Mouse (Mus musculus) heart, postnatal 4 days (tissue): Measurements from ENCODE around the gene Syce3. TPM values are rescaled to one million over a fixed set of nuclear protein-coding genes. Genes with fewer than 3 reads are reported as not detected.

Source experiments
- DNase-seq: peaks from one replicate; pipeline ENCODE4 v3.0.0; 2021
- total RNA-seq, 2 experiments: library from RNA; stranded (reverse); gene quantifications; 2 replicates each; pipeline ENCODE4 v1.2.3; 2021

Syce3 gene
- total RNA-seq, 2 experiments from 2014 or later, result not detected

- DNase-seq, result no peak
Observed at GRCm38 (mm10) chr15:89372536-89372935, 37.8 kb downstream of the Syce3 start.

GRCm38 (mm10) chr15:89372068-89372467, 38.2 kb downstream of the Syce3 start:
- DNase-seq, result no peak

DNA sequence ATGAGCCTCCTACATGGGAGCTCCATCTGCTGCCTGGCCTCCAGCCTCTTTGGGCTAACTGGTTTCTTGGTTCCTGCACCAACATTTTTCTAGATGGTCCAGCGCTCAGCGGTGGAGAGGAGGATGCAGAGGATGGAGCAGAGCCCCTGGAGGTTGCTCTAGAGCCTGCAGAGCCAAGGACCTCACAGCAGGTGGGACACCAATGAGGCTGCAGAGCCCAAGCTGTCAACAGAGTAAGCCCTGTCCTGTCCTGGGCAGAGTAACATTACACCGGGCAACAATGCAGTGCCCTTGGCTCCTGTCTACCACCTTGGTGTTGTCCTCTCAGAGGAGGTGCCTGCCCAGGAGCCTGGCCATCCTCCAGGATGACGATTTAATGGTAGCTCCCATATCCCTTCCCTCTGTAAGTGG, 45.2 kb downstream of the Syce3 start:
- DNase-seq, result no peak

- DNase-seq, result no peak
Observed at GRCm38 (mm10) chr15:89363051-89363450, 47.3 kb downstream of the Syce3 start.

- DNase-seq, result no peak
Observed at GRCm38 (mm10) chr15:89358784-89359183, 51.5 kb downstream of the Syce3 start.

- peak; percentile 82 for DNase-seq
Observed at GRCm38 (mm10) chr15:89356372-89356771, 53.9 kb downstream of the Syce3 start.

GRCm38 (mm10) chr15:89355241-89356187, 54.8 kb downstream of the Syce3 start, which contains the start of the genes Lmf2 and Ncaph2:
Gene Lmf2 (minus strand): TSS chr15:89355659.
Gene Ncaph2 (plus strand): TSS chr15:89355719.
- DNase-seq, result peak; percentile 97

DNA sequence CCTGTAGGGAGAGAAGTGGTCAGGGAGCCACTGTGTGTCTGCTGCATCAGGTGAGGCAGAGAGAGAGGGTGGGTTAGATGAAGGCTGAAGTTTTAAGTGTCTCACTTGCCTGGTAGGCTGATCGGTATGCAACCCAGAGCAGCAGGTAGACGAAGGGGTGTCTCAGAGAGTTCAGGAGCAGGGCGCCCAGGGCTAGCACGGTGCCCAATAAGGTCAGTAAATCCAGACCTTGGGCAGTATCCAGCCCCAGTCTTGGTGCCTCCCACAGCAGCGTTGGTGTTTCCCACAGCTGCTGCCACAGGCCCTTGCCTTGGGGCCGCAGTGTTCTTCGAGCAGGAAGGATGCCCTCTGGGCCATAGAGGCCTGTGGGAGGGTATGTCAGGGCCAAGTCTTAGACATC, 55.8 kb downstream of the Syce3 start:
- DNase-seq, result no peak

GRCm38 (mm10) chr15:89353837-89354236, 56.5 kb downstream of the Syce3 start:
- no peak for DNase-seq

DNA sequence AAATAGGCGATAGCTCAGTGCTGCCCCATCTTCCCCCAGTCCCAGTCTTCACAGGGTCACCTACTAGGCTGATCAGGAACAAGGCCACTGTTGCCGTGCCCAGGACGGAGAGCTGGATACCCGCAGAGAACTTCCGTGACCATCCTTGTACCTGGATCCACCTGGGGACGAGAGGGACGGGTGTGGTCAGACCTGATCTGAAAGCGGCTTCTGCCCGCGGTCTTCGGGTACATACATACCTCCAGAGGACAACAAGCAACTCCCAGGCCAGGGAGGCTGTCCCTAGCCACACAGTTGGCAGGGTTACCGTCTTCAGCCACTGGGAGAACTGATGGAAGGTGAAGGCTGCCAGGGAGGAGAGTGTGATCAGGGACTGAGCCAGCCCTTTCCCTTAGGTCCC, 57.5 kb downstream of the Syce3 start:
- no peak for DNase-seq

DNA sequence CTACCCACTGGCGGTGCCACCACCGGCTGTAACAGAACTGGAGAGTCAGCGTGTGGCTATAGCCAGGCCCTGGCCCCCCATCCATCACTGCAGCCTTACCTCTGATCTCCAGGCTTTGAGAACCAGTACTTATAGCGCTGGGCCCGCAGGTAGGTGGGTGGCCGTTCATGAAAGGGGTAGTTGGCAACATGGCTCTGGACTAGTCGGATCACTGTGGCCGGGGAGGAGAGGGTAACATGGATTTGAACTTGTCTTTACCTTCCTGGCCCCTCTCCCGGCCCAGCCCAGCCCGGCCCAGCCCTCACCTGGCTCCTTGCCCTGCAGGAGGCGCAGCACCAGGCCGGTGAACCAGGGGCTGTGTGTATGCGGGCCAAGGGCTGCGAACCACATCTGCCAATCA, 58.2 kb downstream of the Syce3 start:
- DNase-seq, result no peak

DNA sequence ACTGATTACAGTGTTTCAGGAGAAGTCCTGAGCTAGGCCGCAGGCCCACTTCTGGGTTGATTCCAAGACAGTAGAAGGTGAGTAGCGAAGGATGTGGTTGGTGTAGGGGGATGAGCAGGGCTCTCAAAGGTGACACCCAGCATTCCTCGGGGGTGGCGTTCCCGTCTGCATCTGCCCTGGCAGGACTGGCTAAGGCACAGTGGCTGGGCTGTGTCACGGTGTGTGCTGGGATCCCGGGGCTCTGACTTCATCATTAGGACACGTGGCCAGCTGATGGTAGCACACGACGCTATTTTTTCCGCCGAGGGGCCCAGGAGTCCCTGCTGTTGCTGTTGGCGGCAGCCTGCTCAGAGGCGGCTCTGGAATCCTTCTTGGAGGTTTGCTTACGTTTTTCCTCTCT, 59.0 kb downstream of the Syce3 start:
- no peak for DNase-seq

GRCm38 (mm10) chr15:89350447-89350846, 59.9 kb downstream of the Syce3 start:
- no peak for DNase-seq

DNA sequence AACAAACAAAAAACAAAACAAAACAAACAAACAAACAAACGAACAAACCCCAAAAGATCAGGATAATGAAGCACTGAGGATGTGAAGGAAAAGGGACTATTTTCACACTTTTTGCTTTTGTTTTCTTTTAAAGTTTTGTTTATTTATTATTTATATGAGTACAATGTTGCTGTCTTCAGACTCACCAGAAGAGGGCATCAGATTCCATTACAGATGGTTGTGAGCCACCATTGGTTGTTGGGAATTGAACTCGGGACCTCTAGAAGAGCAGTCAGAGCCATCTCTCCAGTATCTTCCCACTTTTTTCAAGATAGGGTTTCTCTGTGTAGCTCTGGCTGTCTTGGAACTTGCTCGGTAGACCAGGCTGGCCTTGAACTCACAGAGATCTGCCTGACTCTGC, 67.0 kb downstream of the Syce3 start:
- no peak for DNase-seq

GRCm38 (mm10) chr15:89341678-89342077, 68.6 kb downstream of the Syce3 start:
- no peak for DNase-seq

Other genes starting within 250 kb of the Syce3 start
- gene Plxnb2, start 229.7 kb downstream of the Syce3 start, total RNA-seq, result 100 to 1,000 TPM; 132 to 137 TPM
- gene Dennd6b, start 214.0 kb downstream of the Syce3 start, total RNA-seq, result 10 to 100 TPM in 1 of 2 experiments, 1 to 10 TPM in 1; 8.7 to 10.3 TPM
- 10 to 100 TPM; 51.4 to 54.7 TPM for gene Ppp6r2, start 198.9 kb downstream of the Syce3 start, total RNA-seq
- 10 to 100 TPM; 78.6 to 83.4 TPM for gene Sbf1, start 95.2 kb downstream of the Syce3 start, total RNA-seq
- not detected for gene Adm2, start 87.8 kb downstream of the Syce3 start, total RNA-seq
- not detected for gene Miox, start 76.1 kb downstream of the Syce3 start, total RNA-seq
- gene Lmf2, start 54.8 kb downstream of the Syce3 start, total RNA-seq, result 10 to 100 TPM; 54.0 to 55.5 TPM
- 10 to 100 TPM; 91.0 to 99.7 TPM for gene Ncaph2, start 54.8 kb downstream of the Syce3 start, total RNA-seq
- 10 to 100 TPM; 13.6 to 14.1 TPM for gene Sco2, start 36.7 kb downstream of the Syce3 start, total RNA-seq
- gene Tymp, start 33.5 kb downstream of the Syce3 start, total RNA-seq, result under 1 TPM; 0.31 to 0.72 TPM
- gene Odf3b, start 31.2 kb downstream of the Syce3 start, total RNA-seq, result under 1 TPM; 0.26 to 0.72 TPM
- not detected for gene Klhdc7b, start 25.6 kb downstream of the Syce3 start, total RNA-seq
- gene Cpt1b, start 15.4 kb upstream of the Syce3 start, total RNA-seq, result 100 to 1,000 TPM; 585 to 617 TPM
- gene C730034F03Rik, start 19.1 kb upstream of the Syce3 start, total RNA-seq, result 1 to 10 TPM; 1.1 to 1.8 TPM
- gene Gm44502, start 19.2 kb upstream of the Syce3 start, total RNA-seq, result 10 to 100 TPM in 1 of 2 experiments, 1 to 10 TPM in 1; 2.1 to 11.6 TPM
- gene Chkb, start 19.4 kb upstream of the Syce3 start, total RNA-seq, result 10 to 100 TPM; 68.2 to 94.0 TPM
- under 1 TPM; 0.10 to 0.34 TPM for gene Mapk8ip2, start 43.4 kb upstream of the Syce3 start, total RNA-seq
- 10 to 100 TPM; 12.0 to 14.6 TPM for gene Arsa, start 66.9 kb upstream of the Syce3 start, total RNA-seq
- gene Shank3, start 89.1 kb upstream of the Syce3 start, total RNA-seq, result 10 to 100 TPM; 70.0 to 73.7 TPM
- 1 to 10 TPM in 1 of 2 experiments, under 1 TPM in 1; 0.76 to 1.3 TPM for gene Acr, start 157.8 kb upstream of the Syce3 start, total RNA-seq
- 1 to 10 TPM; 6.9 to 8.3 TPM for gene Rabl2, start 181.4 kb upstream of the Syce3 start, total RNA-seq